Mouse (Mus musculus) stomach, postnatal 0 days (tissue): ENCODE results near the gene Slc2a8.

Experiments
- CTCF ChIP-seq: IDR thresholded peaks from 2 replicates; pipeline ENCODE4 v1.5.1; 2016; ENCODE audit warnings: antibody characterized with exemption, low read depth, mild to moderate bottlenecking, moderate library complexity
- EP300 ChIP-seq: optimal IDR thresholded peaks from 2 replicates; pipeline ENCODE3; 2016; ENCODE audit warnings: antibody characterized with exemption

- TF ChIP-seq CTCF (no peak), EP300 (no peak)
Observed at GRCm38 (mm10) chr2:32960273-32960672, 21.6 kb downstream of the Slc2a8 start.
